Mouse (Mus musculus): ENCODE data around the gene Ttc7b.

- TF ChIP-seq CTCF (IDR thresholded peaks at IDR 0.05; ENCODE audit: borderline replicate concordance, extremely low read depth, insufficient read depth, insufficient read length), result no peak
- no peak for TF ChIP-seq POLR2A (IDR thresholded peaks at IDR 0.05; ENCODE audit: borderline replicate concordance, extremely low read depth, insufficient read depth, insufficient read length, poor library complexity, severe bottlenecking)
These were observed 104.8 kb downstream of the Ttc7b start for GRCm38 (mm10) chr12:100415802-100416201.

Data from brain, embryonic 14.5 days (tissue).